Mouse (Mus musculus): Measurements from ENCODE around the gene Yif1b. TPM values are rescaled to one million over a fixed set of nuclear protein-coding genes. Genes with fewer than 3 reads are reported as not detected.
A peak's percentile ranks its signal among the peaks of the same experiment; 100 is the strongest.

Gene Yif1b
- polyA plus RNA-seq, 1 experiment from 2014 or later, result 112 TPM

GRCm38 (mm10) chr7:29246015-29246414, 7.9 kb downstream of the Yif1b start:
- Histone ChIP-seq H3K36me3 (peaks cover 23% of the 10 kb centered on the region), H3K9ac (replicated peaks) (no peak overlapping the region), H3K4me3 (replicated peaks) (no peak overlapping the region), H3K27me3 (replicated peaks) (peaks cover 28% of the 10 kb centered on the region), H3K4me2 (no peak overlapping the region), H3K9me3 (replicated peaks) (no peaks in the 10 kb centered on the region), H3K4me1 (0 out of 2 replicates have a peak, but pooled peaks cover 5% of the 10 kb centered on the region), H3K27ac (replicated peaks) (no peak overlapping the region)
- ATAC-seq (ENCODE audit: low FRiP score), result no peak
- WGBS, result 87% methylated on average over 5 of the region's 5 CpGs

GRCm38 (mm10) chr7:29246619-29247313, 8.6 kb downstream of the Yif1b start:
- H3K4me3 ChIP-seq (replicated peaks), result no peak overlapping the region
- H3K36me3 ChIP-seq, result peaks cover 23% of the 10 kb centered on the region
- WGBS, result 90% methylated on average over 21 of the region's 21 CpGs
- no peak overlapping the region for H3K9ac ChIP-seq (replicated peaks)
- ATAC-seq (ENCODE audit: low FRiP score), result no peak
- H3K9me3 ChIP-seq (replicated peaks), result no peaks in the 10 kb centered on the region
- H3K27ac ChIP-seq (replicated peaks), result no peak overlapping the region
- H3K4me2 ChIP-seq, result no peak overlapping the region
- H3K27me3 ChIP-seq (replicated peaks), result peaks cover 28% of the 10 kb centered on the region
- H3K4me1 ChIP-seq, result 0 out of 2 replicates have a peak, but pooled peaks cover 5% of the 10 kb centered on the region

- H3K36me3 ChIP-seq, result peaks cover 23% of the 10 kb centered on the region
- H3K4me3 ChIP-seq (replicated peaks), result peak overlapping the region; percentile 15; the same call in 1 of the 2 replicates
- ATAC-seq (ENCODE audit: low FRiP score), result no peak
Measured at GRCm38 (mm10) chr7:29247314-29247700, 9.2 kb downstream of the Yif1b start.

GRCm38 (mm10) chr7:29247706-29248105, 9.6 kb downstream of the Yif1b start:
- H3K36me3 ChIP-seq, result peaks cover 23% of the 10 kb centered on the region
- peak overlapping the region; percentile 38 for H3K4me2 ChIP-seq
- no peaks in the 10 kb centered on the region for H3K9me3 ChIP-seq (replicated peaks)
- 15% methylated on average over 19 of the region's 19 CpGs for WGBS
- H3K4me3 ChIP-seq (replicated peaks), result peak overlapping the region; percentile 15
- peaks cover 28% of the 10 kb centered on the region for H3K27me3 ChIP-seq (replicated peaks)
- H3K27ac ChIP-seq (replicated peaks), result no peak overlapping the region
- 0 out of 2 replicates have a peak, but pooled peaks cover 5% of the 10 kb centered on the region for H3K4me1 ChIP-seq
- ATAC-seq (ENCODE audit: low FRiP score), result no peak
- no peak overlapping the region for H3K9ac ChIP-seq (replicated peaks)

More at GRCm38 (mm10) chr7:29247314-29247700, 9.2 kb downstream of the Yif1b start:
- peaks cover 28% of the 10 kb centered on the region for H3K27me3 ChIP-seq (replicated peaks)
- peak overlapping the region; percentile 38 for H3K4me2 ChIP-seq
- 28% methylated on average over 16 of the region's 16 CpGs for WGBS
- 0 out of 2 replicates have a peak, but pooled peaks cover 5% of the 10 kb centered on the region for H3K4me1 ChIP-seq
- no peaks in the 10 kb centered on the region for H3K9me3 ChIP-seq (replicated peaks)
- H3K27ac ChIP-seq (replicated peaks), result no peak overlapping the region
- no peak overlapping the region for H3K9ac ChIP-seq (replicated peaks)

GRCm38 (mm10) chr7:29248261-29248841, 10.2 kb downstream of the Yif1b start, which contains the start of gene 2200002D01Rik:
2200002D01Rik (minus strand) TSS chr7:29248466.
- no peak for ATAC-seq (ENCODE audit: low FRiP score)
- 0 out of 2 replicates have a peak, but pooled peaks cover 5% of the 10 kb centered on the region for H3K4me1 ChIP-seq
- H3K27ac ChIP-seq (replicated peaks), result no peak within 1 kb of the TSS
- H3K4me3 ChIP-seq (replicated peaks), result peak within 1 kb of the TSS; percentile 15
- H3K4me2 ChIP-seq, result peak within 1 kb of the TSS; percentile 38
- H3K36me3 ChIP-seq, result peaks cover 23% of the 10 kb centered on the region
- peaks cover 28% of the 10 kb centered on the region for H3K27me3 ChIP-seq (replicated peaks)
- WGBS, result 14% methylated on average over 20 of the region's 20 CpGs
- no peak within 1 kb of the TSS for H3K9ac ChIP-seq (replicated peaks)
- H3K9me3 ChIP-seq (replicated peaks), result no peaks in the 10 kb centered on the region

- H3K4me2 ChIP-seq, result no peak overlapping the region
- 93% methylated on average over 3 of the region's 3 CpGs for WGBS
- peaks cover 4% of the 10 kb centered on the region; the same call in 1 of the 2 replicates for H3K36me3 ChIP-seq
- H3K9ac ChIP-seq (replicated peaks), result no peak overlapping the region
- ATAC-seq (ENCODE audit: low FRiP score), result no peak
- H3K9me3 ChIP-seq (replicated peaks), result no peaks in the 10 kb centered on the region
- peaks cover 28% of the 10 kb centered on the region for H3K27me3 ChIP-seq (replicated peaks)
- no peak overlapping the region for H3K4me3 ChIP-seq (replicated peaks)
- H3K4me1 ChIP-seq, result 0 out of 2 replicates have a peak, but pooled peaks cover 5% of the 10 kb centered on the region
- no peak overlapping the region for H3K27ac ChIP-seq (replicated peaks)
Measured at GRCm38 (mm10) chr7:29251166-29251565, 13.0 kb downstream of the Yif1b start.

- ATAC-seq (ENCODE audit: low FRiP score), result no peak
- 62% methylated on average over 5 of the region's 5 CpGs for WGBS
Measured at GRCm38 (mm10) chr7:29253842-29254241, 15.7 kb downstream of the Yif1b start.

GRCm38 (mm10) chr7:29255875-29256274, 17.7 kb downstream of the Yif1b start:
- H3K36me3 ChIP-seq, result peaks cover 8% of the 10 kb centered on the region; the same call in 1 of the 2 replicates
- no peaks in the 10 kb centered on the region for H3K9me3 ChIP-seq (replicated peaks)
- ATAC-seq (ENCODE audit: low FRiP score), result no peak

More at GRCm38 (mm10) chr7:29253842-29254241, 15.7 kb downstream of the Yif1b start:
- Histone ChIP-seq H3K27ac (replicated peaks) (no peak overlapping the region), H3K36me3 (peaks cover 8% of the 10 kb centered on the region; the same call in 1 of the 2 replicates), H3K4me2 (no peak overlapping the region), H3K9ac (replicated peaks) (no peak overlapping the region), H3K4me1 (no peaks in the 10 kb centered on the region), H3K9me3 (replicated peaks) (no peaks in the 10 kb centered on the region), H3K27me3 (replicated peaks) (peaks cover 6% of the 10 kb centered on the region), H3K4me3 (replicated peaks) (no peak overlapping the region)

GRCm38 (mm10) chr7:29257368-29257767, 19.2 kb downstream of the Yif1b start:
- WGBS, result 96% methylated on average over 1 of the region's 1 CpGs
- Histone ChIP-seq H3K9me3 (replicated peaks) (no peaks in the 10 kb centered on the region), H3K27ac (replicated peaks) (no peak overlapping the region), H3K4me1 (no peaks in the 10 kb centered on the region), H3K4me3 (replicated peaks) (no peak overlapping the region), H3K27me3 (replicated peaks) (no peaks in the 10 kb centered on the region), H3K4me2 (no peak overlapping the region), H3K36me3 (peaks cover 8% of the 10 kb centered on the region; the same call in 1 of the 2 replicates), H3K9ac (replicated peaks) (no peak overlapping the region)
- ATAC-seq (ENCODE audit: low FRiP score), result no peak

More at GRCm38 (mm10) chr7:29255875-29256274, 17.7 kb downstream of the Yif1b start:
- Histone ChIP-seq H3K9ac (replicated peaks) (no peak overlapping the region), H3K4me1 (no peaks in the 10 kb centered on the region), H3K4me2 (no peak overlapping the region), H3K27me3 (replicated peaks) (no peaks in the 10 kb centered on the region), H3K27ac (replicated peaks) (no peak overlapping the region), H3K4me3 (replicated peaks) (no peak overlapping the region)
- WGBS, result 88% methylated on average over 4 of the region's 4 CpGs

- no peak overlapping the region for H3K4me3 ChIP-seq (replicated peaks)
- ATAC-seq (ENCODE audit: low FRiP score), result no peak
- peaks cover 8% of the 10 kb centered on the region; the same call in 1 of the 2 replicates for H3K36me3 ChIP-seq
- H3K27ac ChIP-seq (replicated peaks), result no peak overlapping the region
- no peak overlapping the region for H3K4me2 ChIP-seq
- 72% methylated on average over 10 of the region's 10 CpGs for whole genome bisulfite sequencing
- no peaks in the 10 kb centered on the region for H3K27me3 ChIP-seq (replicated peaks)
- no peaks in the 10 kb centered on the region for H3K9me3 ChIP-seq (replicated peaks)
- no peak overlapping the region for H3K9ac ChIP-seq (replicated peaks)
- no peaks in the 10 kb centered on the region for H3K4me1 ChIP-seq
Measured at GRCm38 (mm10) chr7:29259781-29260730, 21.9 kb downstream of the Yif1b start.

- ATAC-seq (ENCODE audit: low FRiP score), result no peak
- H3K4me2 ChIP-seq, result no peak overlapping the region
- no peaks in the 10 kb centered on the region for H3K27me3 ChIP-seq (replicated peaks)
- H3K36me3 ChIP-seq, result peaks cover 8% of the 10 kb centered on the region; the same call in 1 of the 2 replicates
- H3K27ac ChIP-seq (replicated peaks), result no peak overlapping the region
- H3K9ac ChIP-seq (replicated peaks), result no peak overlapping the region
- no peaks in the 10 kb centered on the region for H3K4me1 ChIP-seq
- 84% methylated on average over 6 of the region's 6 CpGs for WGBS
- no peak overlapping the region for H3K4me3 ChIP-seq (replicated peaks)
- no peaks in the 10 kb centered on the region for H3K9me3 ChIP-seq (replicated peaks)
Measured at GRCm38 (mm10) chr7:29262151-29262550, 24.0 kb downstream of the Yif1b start.
